Mouse (Mus musculus) stomach, postnatal 0 days (tissue): ENCODE measurements around the gene Nt5c2.

Experiments used
- CTCF ChIP-seq: IDR thresholded peaks from 2 replicates; pipeline ENCODE4 v1.5.1; 2016; ENCODE audit warnings: antibody characterized with exemption, low read depth, mild to moderate bottlenecking, moderate library complexity
- EP300 ChIP-seq: optimal IDR thresholded peaks from 2 replicates; pipeline ENCODE3; 2016; ENCODE audit warnings: antibody characterized with exemption

DNA sequence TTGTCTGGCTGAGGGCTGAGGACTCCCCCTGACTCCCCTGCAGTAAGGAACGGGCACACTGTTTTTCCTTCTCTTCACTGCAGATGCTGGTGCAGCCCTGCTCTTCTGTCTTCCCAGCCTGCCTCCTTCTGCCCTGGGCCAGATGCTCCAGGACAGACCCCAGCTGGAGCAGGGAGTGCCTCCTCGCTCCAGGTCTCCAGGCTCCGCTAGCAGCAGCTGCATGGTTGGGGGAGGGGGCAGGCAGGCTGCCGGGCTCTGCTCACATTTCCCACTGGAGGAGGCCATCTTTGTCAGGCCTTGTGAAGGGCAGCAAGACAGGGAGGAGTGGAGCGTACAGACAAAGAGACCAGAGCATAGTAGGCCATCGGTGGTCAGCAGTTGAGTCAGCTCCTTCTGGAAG lies 4.4 kb upstream of the Nt5c2 start:
- no peak for TF ChIP-seq CTCF
- TF ChIP-seq EP300: no peak
